Mouse (Mus musculus) mature B cell (primary cell): ENCODE data around the gene Mc3r.

Source experiments
- in situ Hi-C: fragments of 300-500 bp; cut with MboI; formaldehyde crosslinking; loops from 2 replicates; pipeline ENCODE4 v1.14.3; 2019

Gene Mc3r

GRCm38 (mm10) chr2:172256418-172256817, 8.1 kb downstream of the Mc3r start:
- in situ Hi-C loops = no loop called here

DNA sequence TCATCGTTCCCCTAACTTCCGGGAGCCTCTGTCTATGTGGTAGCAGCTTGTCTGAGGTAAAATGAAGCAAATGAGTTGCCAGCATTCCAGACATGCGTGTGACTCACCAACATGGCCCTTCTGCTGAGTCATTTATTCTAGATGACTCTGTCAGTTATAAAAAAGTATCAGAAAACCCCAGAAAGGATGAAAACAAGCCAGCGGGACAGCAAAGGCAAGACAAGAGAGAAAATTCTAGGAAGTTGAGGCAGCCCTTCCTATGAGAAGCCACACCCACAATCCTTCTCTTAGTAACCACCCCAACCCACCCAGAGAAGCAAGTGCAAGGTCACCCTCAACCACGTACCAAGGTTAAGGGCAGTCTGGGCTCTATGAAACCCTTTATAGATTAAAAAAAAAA, 8.7 kb downstream of the Mc3r start:
- in situ Hi-C loops = no loop called here

DNA sequence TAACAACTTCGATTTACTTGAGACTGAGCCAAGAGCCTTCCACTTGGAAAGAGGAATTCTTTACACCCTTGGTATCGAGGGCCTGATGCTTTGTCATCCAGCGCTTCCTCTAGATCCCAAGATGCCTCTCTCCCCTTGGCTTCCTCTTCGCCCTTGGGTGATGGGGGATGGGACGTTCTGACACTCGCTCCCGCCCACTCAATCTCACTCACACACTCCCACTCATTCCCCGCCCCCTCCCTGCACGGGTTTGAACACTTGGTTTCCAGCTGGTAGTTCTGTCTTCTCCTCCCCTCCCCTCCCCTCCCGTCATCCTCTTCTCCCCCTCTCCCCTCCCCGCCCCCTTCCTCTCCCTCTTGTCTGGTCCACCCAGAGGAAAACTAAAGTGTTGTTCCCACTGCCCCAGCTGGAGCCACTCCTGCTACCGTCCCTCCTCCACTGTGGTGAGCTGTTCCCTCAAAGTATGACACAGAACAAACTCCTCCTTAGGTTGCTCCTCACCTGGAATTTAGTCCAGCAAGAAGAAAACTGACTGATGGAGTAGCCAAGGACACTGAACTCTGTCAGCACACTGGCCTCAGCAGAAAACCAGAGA, 9.3 kb downstream of the Mc3r start:
- in situ Hi-C loops = no loop called here

DNA sequence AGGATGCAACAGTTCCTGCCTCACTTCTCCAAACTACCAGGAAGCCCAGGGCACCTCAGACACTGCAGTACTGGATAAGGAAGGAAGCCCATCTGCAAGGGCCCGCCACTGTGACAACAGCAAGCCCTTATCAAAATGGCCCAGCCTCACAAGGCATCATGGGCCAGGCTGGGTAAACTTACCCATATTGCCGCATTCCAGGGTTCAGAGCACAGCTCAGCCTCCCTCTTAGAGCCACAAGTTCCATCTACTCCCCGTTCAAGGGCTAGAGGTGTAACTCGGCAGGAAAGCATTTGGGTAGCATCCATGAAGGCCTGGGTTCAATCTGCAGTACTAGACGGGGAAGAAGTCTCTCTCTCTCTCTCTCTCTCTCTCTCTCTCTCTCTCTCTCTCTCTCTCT, 11.8 kb downstream of the Mc3r start:
- in situ Hi-C loops = no loop called here

DNA sequence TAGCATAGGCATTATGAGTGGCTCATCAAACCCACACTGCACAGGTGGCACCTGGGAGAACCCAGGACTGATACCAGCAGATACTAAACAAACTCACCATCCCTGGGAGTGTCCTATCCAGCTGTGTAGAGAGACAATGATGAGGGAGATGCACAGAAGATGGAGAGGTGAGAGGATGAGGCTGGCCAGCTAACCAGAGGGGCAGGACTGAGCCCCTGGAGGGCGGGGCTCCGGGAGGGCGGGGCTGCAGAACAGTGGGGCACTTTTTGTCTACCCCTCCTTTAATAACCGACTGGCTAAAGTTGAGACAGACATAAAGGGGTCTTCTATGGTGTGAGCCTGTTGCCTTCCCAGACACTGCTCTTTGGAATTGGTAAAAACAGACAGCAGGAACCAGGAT, 13.1 kb downstream of the Mc3r start:
- in situ Hi-C loops = no loop called here

- in situ Hi-C loops = no loop called here
Measured at GRCm38 (mm10) chr2:172263216-172263615, 14.9 kb downstream of the Mc3r start.

DNA sequence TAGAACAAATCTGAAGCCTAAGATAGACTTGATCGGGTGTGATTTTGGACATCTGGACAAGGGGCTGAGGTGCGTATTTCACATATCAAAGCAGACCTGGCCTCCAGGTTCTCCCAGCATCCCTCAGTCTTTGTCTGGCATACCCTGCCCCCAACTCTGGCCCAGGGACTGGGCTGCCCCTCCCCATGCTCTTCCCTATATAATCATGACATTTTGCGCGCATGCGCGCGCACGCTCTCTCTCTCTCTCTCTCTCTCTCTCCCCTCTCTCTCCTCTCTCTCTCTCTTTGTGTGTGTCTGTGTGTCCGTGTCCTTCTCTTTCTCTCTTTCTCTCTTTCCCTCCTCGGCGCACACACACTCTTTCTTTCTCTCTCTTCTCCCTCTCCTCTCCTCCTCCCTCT, 21.6 kb downstream of the Mc3r start:
- in situ Hi-C loops = no loop called here

DNA sequence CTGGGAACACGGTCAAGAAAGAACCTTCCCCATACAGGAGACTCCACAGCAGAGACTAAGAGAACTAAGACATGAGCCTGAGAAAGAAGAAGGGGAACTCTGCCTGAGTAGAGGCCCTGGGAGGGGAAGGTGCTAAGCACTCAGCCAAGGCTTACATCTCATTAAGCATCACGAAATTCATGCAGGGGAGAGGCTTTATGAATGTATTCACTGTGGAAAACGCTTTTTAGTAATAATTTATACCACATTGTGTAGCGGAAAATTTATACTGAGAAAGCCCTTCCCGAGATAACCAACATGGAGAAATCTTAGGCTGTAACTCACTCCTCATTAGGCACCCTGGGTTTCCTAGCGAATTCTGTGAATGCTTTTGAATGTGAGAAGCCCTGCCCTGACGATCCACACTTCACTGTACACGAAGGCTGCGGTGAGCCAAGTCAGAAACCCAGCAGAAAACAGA, 22.2 kb downstream of the Mc3r start:
- in situ Hi-C loops = no loop called here

DNA sequence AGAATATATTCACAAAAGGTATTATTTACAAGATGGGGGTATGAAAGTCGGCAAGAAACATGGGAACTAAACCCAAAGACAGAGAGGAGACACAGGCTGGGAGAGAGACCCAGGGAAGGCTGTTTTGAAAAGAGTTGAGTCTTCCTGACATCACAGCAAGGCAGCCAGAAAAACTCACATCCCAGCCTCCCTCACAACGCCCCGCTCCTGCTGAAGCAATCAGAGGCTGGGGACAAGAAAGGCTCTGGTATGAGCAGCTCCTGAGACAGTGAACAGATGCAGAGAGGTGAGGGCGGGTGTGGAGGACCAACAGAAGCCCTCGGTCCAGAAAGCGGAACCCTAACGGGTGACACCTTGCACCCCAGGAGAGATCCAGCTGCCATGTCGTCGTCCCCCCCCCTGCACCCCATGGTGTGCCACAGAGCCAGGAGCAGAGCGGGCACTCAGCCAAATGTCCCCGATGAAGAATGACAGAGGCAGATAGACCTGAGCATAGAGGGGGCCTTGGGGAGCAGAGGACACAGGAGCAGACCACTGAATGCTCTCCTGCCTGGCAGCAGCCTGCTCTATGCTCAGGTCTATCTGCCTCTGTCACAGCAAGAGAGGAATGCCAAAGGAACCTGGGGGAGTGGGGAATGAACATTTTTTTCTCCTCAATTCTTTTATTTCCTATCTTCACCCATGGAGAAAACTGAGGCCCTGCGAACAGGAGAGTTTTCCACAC, 22.8 kb downstream of the Mc3r start:
- in situ Hi-C loops = no loop called here

DNA sequence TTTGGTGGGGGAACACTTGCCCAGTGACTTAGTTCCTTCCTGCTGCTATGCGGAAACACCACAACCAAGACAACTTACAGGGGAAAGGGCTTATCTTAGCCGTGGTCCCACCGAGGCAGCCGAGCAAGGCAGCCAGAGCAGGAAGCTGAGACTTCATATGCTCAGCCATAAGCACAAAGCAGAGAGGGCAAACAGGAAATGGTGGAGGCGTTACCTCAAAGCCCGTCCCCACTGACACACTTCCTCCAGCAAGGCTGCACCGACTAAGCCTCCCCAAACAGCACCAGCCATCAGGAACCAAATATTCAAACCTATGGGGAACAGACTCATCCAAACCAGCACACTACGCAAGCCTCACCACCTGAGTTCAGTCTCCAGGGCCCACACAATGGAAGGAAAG, 26.4 kb downstream of the Mc3r start:
- in situ Hi-C loops = no loop called here

DNA sequence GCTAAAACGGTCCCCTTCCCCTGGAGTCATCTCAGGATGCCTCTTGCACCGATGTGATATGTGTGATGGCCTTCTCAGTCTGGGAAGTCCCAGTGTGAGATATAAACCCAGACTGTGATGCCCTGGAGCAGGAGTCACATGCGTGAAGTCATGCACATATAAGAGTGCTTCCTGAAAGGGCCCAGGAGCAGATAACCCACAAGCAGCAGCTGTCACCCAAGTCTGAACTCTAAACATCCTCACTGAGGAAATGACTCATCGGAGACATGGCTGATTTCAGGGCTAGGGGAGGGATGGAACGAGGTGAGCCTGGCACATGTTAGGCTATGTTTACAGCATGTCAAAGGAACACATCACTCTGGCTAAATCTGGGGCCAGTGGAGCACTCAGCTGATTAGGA, 27.9 kb downstream of the Mc3r start:
- in situ Hi-C loops = no loop called here

GRCm38 (mm10) chr2:172278979-172279378, 30.7 kb downstream of the Mc3r start:
- in situ Hi-C loops = no loop called here

GRCm38 (mm10) chr2:172282071-172282710, 33.9 kb downstream of the Mc3r start:
- in situ Hi-C loops = no loop called here

GRCm38 (mm10) chr2:172287715-172288114, 39.4 kb downstream of the Mc3r start:
- in situ Hi-C loops = no loop called here

DNA sequence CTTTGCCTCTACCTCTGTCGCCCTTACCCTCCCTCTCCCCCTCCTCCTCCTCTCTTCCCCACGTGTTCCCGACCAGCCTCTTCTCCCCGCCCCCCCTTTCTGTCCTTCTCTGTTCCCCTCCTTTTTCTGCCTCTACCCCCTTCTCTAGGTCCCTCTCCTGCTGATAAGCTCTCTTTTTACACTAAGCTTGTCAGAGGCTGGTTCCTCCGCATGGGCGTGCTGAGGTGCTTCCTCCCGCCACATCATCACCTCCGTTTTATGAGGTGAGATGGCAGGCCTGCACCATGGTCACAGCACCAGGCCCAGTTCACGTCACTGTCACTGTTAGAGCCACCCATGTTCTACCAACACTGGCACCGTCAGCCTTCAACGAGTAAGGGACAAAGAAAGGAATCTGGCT, 40.7 kb downstream of the Mc3r start:
- in situ Hi-C loops = no loop called here

- in situ Hi-C loops = no loop called here
Measured at GRCm38 (mm10) chr2:172289632-172290031, 41.3 kb downstream of the Mc3r start.

- in situ Hi-C loops = no loop called here
Measured at GRCm38 (mm10) chr2:172290474-172290873, 42.2 kb downstream of the Mc3r start.

DNA sequence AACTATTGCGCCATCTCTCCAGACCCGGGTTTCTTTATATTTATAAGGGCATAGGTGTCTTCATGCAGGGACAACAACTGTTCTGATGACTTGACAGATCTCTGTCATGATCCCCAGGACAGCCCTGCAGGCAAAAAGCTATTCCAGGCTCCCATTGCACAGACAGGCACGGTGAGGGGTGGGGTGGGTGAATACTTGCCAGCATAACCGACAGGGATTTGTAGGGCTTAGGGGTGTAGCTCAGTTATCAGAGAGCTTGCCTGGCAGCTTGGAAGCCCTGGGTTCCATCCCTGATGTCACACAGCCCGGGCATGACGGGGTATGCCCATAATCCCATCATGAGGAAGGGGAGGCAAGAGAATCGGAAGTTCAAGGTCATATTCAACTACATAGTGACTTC, 42.7 kb downstream of the Mc3r start:
- in situ Hi-C loops = no loop called here

GRCm38 (mm10) chr2:172291755-172292524, 43.6 kb downstream of the Mc3r start:
- in situ Hi-C loops = no loop called here

DNA sequence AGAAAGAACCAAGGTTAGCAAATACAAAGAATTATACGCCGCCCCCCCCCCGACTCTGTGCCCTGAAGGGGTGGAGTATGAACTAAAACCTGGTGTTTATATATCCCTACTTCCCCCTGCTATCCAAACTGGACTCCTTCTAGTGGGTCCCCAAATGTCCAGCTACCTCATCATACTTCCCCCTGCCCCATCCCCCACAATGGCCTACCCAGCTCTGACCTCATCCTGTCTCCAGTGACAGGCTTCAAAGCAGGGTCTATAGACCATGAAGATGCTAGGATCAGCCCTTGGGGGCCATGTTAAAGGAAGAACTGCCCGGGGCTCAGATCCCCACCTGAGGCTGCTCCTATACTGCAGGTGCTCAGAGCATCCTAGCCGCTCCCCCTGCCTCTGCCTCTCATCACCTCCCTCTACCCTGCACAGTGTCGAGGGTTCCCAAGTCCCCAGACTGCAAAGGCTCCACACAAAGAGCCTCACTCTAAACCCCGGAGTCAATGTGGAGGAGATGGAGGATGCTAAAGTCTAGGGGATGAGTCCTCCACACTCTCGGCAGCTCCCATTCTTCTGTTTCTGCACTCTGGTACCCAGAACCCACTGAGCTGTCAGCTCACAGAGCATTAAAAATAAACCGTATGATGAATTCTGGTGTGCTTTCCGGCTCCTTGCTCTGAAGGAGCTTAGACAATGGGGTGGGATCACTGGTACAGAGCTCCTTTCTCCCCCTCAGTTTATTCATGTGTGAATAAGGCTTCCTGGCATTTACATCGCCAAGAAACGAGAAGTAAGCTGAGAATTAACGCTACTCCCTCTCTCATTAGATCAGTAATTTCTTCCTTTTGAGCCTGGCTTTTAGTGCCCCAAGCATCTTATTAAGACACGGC, 44.5 kb downstream of the Mc3r start:
- in situ Hi-C loops = no loop called here

- in situ Hi-C loops = no loop called here
Measured at GRCm38 (mm10) chr2:172298083-172298482, 49.8 kb downstream of the Mc3r start.

DNA sequence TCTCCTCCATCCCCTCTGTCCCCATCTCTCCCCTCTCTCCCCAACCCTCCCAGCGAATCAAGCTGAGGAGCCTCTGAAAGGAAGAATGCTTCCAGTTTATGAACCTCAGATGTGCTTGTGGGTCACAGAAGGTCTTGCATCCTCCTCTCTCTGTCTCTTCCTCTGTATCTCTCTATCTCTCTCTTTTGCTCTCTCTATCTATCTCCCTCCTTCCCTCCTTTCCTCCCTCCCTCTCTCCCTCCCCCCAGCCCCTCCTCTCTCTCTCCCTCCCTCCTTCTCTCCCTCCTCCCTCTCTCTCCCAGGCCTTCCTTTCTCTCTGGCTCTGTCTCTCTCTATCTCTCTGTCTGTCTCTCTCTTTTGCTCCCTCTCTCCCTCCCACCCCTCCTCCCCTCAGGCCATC, 50.2 kb downstream of the Mc3r start:
- in situ Hi-C loops = no loop called here
